Mouse (Mus musculus): ENCODE measurements at regions not wholly inside any gene's neighbourhood (a gene's known extent, or its start where the extent isn't known, plus 50 kb on each side); places are given as distances from the start of the nearest gene placed in this dataset.

GRCm38 (mm10) chr8:82265745-82266144 is 137.3 kb downstream of the Il15 start:
- ATAC-seq (replicated peaks; ENCODE audit: poor library complexity), result no peak

- ATAC-seq (replicated peaks; ENCODE audit: poor library complexity), result no peak
Observed at GRCm38 (mm10) chr8:82262196-82262595, 140.8 kb downstream of the Il15 start.

- ATAC-seq (replicated peaks; ENCODE audit: poor library complexity), result no peak
Observed at GRCm38 (mm10) chr8:82260613-82261012, 142.4 kb downstream of the Il15 start.

- ATAC-seq (replicated peaks; ENCODE audit: poor library complexity), result no peak
Observed at GRCm38 (mm10) chr8:82255815-82256214, 147.2 kb downstream of the Il15 start.

- ATAC-seq (replicated peaks; ENCODE audit: poor library complexity), result no peak
Observed at GRCm38 (mm10) chr8:82252406-82252805, 150.6 kb downstream of the Il15 start.

GRCm38 (mm10) chr8:82249841-82250577 is 153.0 kb downstream of the Il15 start:
- ATAC-seq (replicated peaks; ENCODE audit: poor library complexity), result no peak

GRCm38 (mm10) chr8:82244076-82244475 is 158.9 kb downstream of the Il15 start:
- no peak for ATAC-seq (replicated peaks; ENCODE audit: poor library complexity)

GRCm38 (mm10) chr8:82229883-82230282 is 173.1 kb downstream of the Il15 start:
- no peak for ATAC-seq (replicated peaks; ENCODE audit: poor library complexity)

- ATAC-seq (replicated peaks; ENCODE audit: poor library complexity), result no peak
Observed at GRCm38 (mm10) chr8:82201746-82202145, 201.3 kb downstream of the Il15 start.

GRCm38 (mm10) chr8:82200176-82200575 is 202.8 kb downstream of the Il15 start:
- no peak for ATAC-seq (replicated peaks; ENCODE audit: poor library complexity)

- ATAC-seq (replicated peaks; ENCODE audit: poor library complexity), result no peak
Observed at GRCm38 (mm10) chr8:82196504-82196903, 206.5 kb downstream of the Il15 start.

GRCm38 (mm10) chr8:82195112-82195511 is 207.9 kb downstream of the Il15 start:
- ATAC-seq (replicated peaks; ENCODE audit: poor library complexity), result no peak

GRCm38 (mm10) chr8:82191011-82191410 is 212.0 kb downstream of the Il15 start:
- ATAC-seq (replicated peaks; ENCODE audit: poor library complexity), result peak; percentile 39; the same call in 1 of the 2 replicates

- ATAC-seq (replicated peaks; ENCODE audit: poor library complexity), result no peak
Observed at GRCm38 (mm10) chr8:82187138-82187880, 215.7 kb downstream of the Il15 start.

GRCm38 (mm10) chr8:82184022-82184421 is 219.0 kb downstream of the Il15 start:
- peak; percentile 70 for ATAC-seq (replicated peaks; ENCODE audit: poor library complexity)

Data from megakaryocyte progenitor cell, adult 5-6 weeks (primary cell).